Mouse (Mus musculus) layer of hippocampus, adult 9-11 months (tissue): ENCODE data around the gene Taz.

Source experiments
- DNase-seq: peaks from one replicate; pipeline ENCODE4 v3.0.0; 2022

The Taz gene

GRCm38 (mm10) chrX:74281732-74282394 lies at the start of gene Taz, which contains the start of gene Dnase1l1:
Gene Taz, plus strand, starts transcription at chrX:74281912.
Gene Dnase1l1, minus strand, starts transcription at chrX:74282337.
- peak; percentile 64 for DNase-seq

GRCm38 (mm10) chrX:74233196-74233595 lies 48.5 kb upstream of the Taz start:
- DNase-seq, result no peak

GRCm38 (mm10) chrX:74240332-74240731 lies 41.4 kb upstream of the Taz start:
- DNase-seq, result no peak

GRCm38 (mm10) chrX:74243396-74243795 lies 38.3 kb upstream of the Taz start:
- DNase-seq, result peak; percentile 34

- DNase-seq, result no peak
Observed at GRCm38 (mm10) chrX:74243807-74244206, 37.9 kb upstream of the Taz start.

- peak; percentile 17 for DNase-seq
Observed at GRCm38 (mm10) chrX:74244614-74245083, 37.1 kb upstream of the Taz start.

- no peak for DNase-seq
Observed at GRCm38 (mm10) chrX:74245107-74245506, 36.6 kb upstream of the Taz start.

GRCm38 (mm10) chrX:74245687-74246086 lies 36.0 kb upstream of the Taz start:
- peak; percentile 77 for DNase-seq

GRCm38 (mm10) chrX:74246213-74246681 lies 35.5 kb upstream of the Taz start:
- DNase-seq, result peak; percentile 92

- no peak for DNase-seq
Observed at GRCm38 (mm10) chrX:74246693-74247092, 35.0 kb upstream of the Taz start.

- no peak for DNase-seq
Observed at GRCm38 (mm10) chrX:74248651-74249050, 33.1 kb upstream of the Taz start.

- DNase-seq, result peak; percentile 67
Observed at GRCm38 (mm10) chrX:74249615-74250014, 32.1 kb upstream of the Taz start, which contains the start of gene Flna. Gene Flna, minus strand, starts transcription at chrX:74249820.

- peak; percentile 94 for DNase-seq
Observed at GRCm38 (mm10) chrX:74254153-74254887, 27.4 kb upstream of the Taz start, which contains the start of gene Emd. Gene Emd, plus strand, starts transcription at chrX:74254687.

GRCm38 (mm10) chrX:74254888-74255565 lies 26.7 kb upstream of the Taz start:
- DNase-seq, result no peak

- DNase-seq, result no peak
Observed at GRCm38 (mm10) chrX:74257746-74258145, 24.0 kb upstream of the Taz start.

- peak; percentile 32 for DNase-seq
Observed at GRCm38 (mm10) chrX:74269736-74270061, 12.0 kb upstream of the Taz start.

GRCm38 (mm10) chrX:74270062-74270901 lies 11.4 kb upstream of the Taz start, which contains the start of gene Rpl10:
Gene Rpl10, plus strand, starts transcription at chrX:74270812.
- DNase-seq, result peak; percentile 97

GRCm38 (mm10) chrX:74270902-74271551 lies 10.7 kb upstream of the Taz start:
- DNase-seq, result peak; percentile 27

GRCm38 (mm10) chrX:74273422-74274322 lies 8.0 kb upstream of the Taz start:
- DNase-seq, result no peak

- no peak for DNase-seq
Observed at GRCm38 (mm10) chrX:74277916-74278315, 3.8 kb upstream of the Taz start.
